Mouse (Mus musculus) stomach, postnatal 0 days (tissue): ENCODE results near the gene Lhcgr.

ENCODE experiments used
- CTCF ChIP-seq: IDR thresholded peaks from 2 replicates; pipeline ENCODE4 v1.5.1; 2016; ENCODE audit warnings: antibody characterized with exemption, low read depth, mild to moderate bottlenecking, moderate library complexity
- EP300 ChIP-seq: optimal IDR thresholded peaks from 2 replicates; pipeline ENCODE3; 2016; ENCODE audit warnings: antibody characterized with exemption

GRCm38 (mm10) chr17:88675310-88676309 is 116.2 kb downstream of the Lhcgr start:
- TF ChIP-seq CTCF = peak; percentile 31; the same call in 1 of the 2 replicates
- TF ChIP-seq EP300 = no peak
